Mouse (Mus musculus): ENCODE results near the gene Efr3b.

DNA sequence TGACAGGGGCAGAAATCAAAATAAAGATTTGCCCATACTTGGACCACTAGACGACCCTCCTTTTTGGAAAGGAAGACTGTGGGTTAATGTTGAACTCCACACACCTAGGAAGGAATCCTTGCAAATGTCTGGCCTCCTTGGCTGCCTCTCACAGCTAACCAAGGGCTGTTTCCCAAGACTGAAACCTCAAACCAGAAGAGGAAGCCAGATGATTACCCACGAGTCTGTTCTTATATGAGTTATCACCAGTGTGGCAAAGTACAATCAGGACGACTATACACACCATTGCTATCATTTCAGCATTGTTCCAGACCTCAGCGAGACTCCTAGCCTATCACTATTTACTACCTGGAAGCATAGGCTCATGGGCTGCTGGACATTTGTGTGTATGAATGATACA, 9.7 kb downstream of the Efr3b start:
- no peak for TF ChIP-seq CTCF (IDR thresholded peaks at IDR 0.05; ENCODE audit: extremely low read depth, insufficient read depth, insufficient read length, insufficient replicate concordance)
- TF ChIP-seq POLR2A (IDR thresholded peaks at IDR 0.05; ENCODE audit: low read depth, low read length): no peak

Measured in spleen, adult 2 months (tissue).